Mouse (Mus musculus): ENCODE results near the gene Tmem56. TPM values are rescaled to one million over a fixed set of nuclear protein-coding genes. Genes with fewer than 3 reads are reported as not detected.

Gene Tmem56
- polyA plus RNA-seq, 1 experiment = 1.1 TPM

DNA sequence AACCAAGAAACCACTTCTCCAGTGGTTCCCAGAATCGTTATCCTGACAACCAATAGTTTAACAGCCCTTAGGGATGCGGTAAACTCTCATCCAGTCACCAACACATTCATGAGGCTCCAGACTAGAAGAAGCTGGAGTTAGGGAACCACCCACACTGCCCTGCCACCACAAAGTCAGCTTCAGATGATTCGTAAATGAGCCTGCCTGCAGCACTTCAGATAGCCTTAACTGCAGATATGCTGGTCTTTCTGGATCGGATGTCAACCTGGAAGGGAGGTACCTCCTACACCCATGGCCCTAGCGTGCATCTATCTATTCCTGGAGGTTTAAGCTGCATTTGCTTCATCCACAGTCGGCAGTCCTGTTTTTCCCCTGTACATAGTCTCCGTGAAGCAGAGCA, 60.9 kb downstream of the Tmem56 start:
- TF ChIP-seq GATA1 (IDR thresholded peaks at IDR 0.05; ENCODE audit: low read length) = no peak
- no peak for TF ChIP-seq TAL1 (IDR thresholded peaks at IDR 0.05; ENCODE audit: low read length)
- Histone ChIP-seq H3K27me3 (ENCODE audit: control insufficient read depth) (no peaks in the 10 kb centered on the region), H3K9me3 (ENCODE audit: control insufficient read depth, low read length) (no peaks in the 10 kb centered on the region), H3K36me3 (ENCODE audit: control insufficient read depth) (peaks cover 94% of the 10 kb centered on the region), H3K4me3 (replicated peaks) (no peak overlapping the region), H3K4me1 (ENCODE audit: control insufficient read depth) (peaks cover 37% of the 10 kb centered on the region)

DNA sequence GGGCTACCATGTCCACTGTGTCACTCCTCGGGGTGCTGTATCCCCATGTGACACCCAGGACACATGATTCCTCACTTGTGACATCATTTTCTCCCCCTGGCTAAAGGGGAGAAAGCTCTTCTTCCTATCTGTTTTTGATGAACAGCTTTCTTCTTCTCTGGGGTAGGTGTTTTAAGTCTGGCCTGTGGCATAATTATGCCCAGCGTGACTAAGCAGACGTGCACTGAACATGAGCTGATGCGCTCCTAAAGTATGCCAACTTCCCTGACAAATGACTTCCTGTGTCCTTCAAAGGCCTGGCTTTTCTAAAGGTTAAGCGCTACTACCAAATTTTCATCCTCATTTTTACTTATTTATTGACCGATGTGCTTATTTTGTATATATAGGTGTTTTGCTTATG, 65.9 kb downstream of the Tmem56 start:
- TF ChIP-seq TAL1 (IDR thresholded peaks at IDR 0.05; ENCODE audit: low read length) = no peak
- no peak for TF ChIP-seq GATA1 (IDR thresholded peaks at IDR 0.05; ENCODE audit: low read length)
- Histone ChIP-seq H3K4me3 (replicated peaks) (no peak overlapping the region), H3K4me1 (ENCODE audit: control insufficient read depth) (peaks cover 16% of the 10 kb centered on the region), H3K36me3 (ENCODE audit: control insufficient read depth) (peaks cover 95% of the 10 kb centered on the region), H3K27me3 (ENCODE audit: control insufficient read depth) (no peaks in the 10 kb centered on the region), H3K9me3 (ENCODE audit: control insufficient read depth, low read length) (no peaks in the 10 kb centered on the region)

DNA sequence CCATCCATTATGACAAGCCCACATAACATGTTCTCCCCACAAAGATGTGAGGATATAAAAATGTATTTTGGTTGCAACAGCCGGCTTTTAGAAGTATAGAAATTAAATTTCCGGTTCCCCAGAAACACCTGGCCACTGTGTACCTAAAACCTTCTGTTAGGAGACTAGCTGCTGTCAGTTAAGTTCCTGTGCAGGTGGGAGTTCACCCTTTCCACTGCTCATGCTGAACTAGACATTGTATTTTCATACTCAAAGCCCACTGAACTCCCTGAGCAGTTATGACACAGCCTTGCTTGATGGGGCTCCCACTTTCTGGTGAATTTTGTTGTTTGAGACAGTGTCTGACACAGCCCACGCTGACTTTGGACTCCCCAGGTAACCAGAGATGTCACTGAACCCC, 69.4 kb downstream of the Tmem56 start:
- Histone ChIP-seq H3K9me3 (ENCODE audit: control insufficient read depth, low read length) (no peaks in the 10 kb centered on the region), H3K36me3 (ENCODE audit: control insufficient read depth) (peaks cover 96% of the 10 kb centered on the region), H3K27me3 (ENCODE audit: control insufficient read depth) (no peaks in the 10 kb centered on the region), H3K4me1 (ENCODE audit: control insufficient read depth) (no peaks in the 10 kb centered on the region), H3K4me3 (replicated peaks) (no peak overlapping the region)
- no peak for TF ChIP-seq TAL1 (IDR thresholded peaks at IDR 0.05; ENCODE audit: low read length)
- TF ChIP-seq GATA1 (IDR thresholded peaks at IDR 0.05; ENCODE audit: low read length) = no peak

DNA sequence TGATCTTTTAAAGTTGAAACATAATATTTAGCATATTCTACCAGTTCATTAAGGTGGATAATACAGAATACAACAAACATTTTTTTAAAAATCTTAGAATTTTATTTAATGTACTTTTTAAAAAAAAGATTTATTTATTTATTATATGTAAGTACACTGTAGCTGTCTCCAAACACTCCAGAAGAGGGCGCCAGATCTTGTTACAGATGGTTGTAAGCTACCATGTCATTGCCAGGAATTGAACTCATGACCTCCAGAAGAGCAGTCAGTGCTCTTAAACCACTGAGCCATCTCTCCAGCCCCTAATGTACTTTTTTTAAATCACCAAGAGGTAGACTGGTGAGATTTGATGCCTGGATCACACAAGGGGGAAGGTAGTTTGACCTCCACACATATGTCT, 70.7 kb downstream of the Tmem56 start:
- Histone ChIP-seq H3K9me3 (ENCODE audit: control insufficient read depth, low read length) (no peaks in the 10 kb centered on the region), H3K36me3 (ENCODE audit: control insufficient read depth) (peaks cover 96% of the 10 kb centered on the region)
- no peak for TF ChIP-seq TAL1 (IDR thresholded peaks at IDR 0.05; ENCODE audit: low read length)
- no peak for TF ChIP-seq GATA1 (IDR thresholded peaks at IDR 0.05; ENCODE audit: low read length)

DNA sequence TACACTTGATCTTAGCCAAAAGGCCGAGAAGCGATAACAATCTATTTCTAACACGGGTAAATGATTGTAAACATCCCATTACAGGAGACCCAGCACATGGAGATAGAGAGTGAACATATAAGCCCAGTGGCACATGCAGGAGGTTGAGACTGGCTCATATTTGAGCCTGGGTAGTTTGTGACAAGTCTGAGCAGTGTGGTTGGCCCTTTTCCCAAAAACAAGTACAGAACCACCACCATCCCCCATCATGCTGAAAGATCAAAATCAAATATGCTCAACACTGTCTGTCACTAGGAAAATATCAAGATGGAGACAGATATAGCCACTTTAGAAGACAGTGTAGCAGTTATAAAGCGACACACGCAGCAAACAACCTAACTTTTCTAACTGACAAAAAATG, 73.9 kb downstream of the Tmem56 start:
- Histone ChIP-seq H3K36me3 (ENCODE audit: control insufficient read depth) (peaks cover 96% of the 10 kb centered on the region), H3K4me3 (replicated peaks) (no peak overlapping the region), H3K4me1 (ENCODE audit: control insufficient read depth) (peaks cover 4% of the 10 kb centered on the region), H3K9me3 (ENCODE audit: control insufficient read depth, low read length) (no peaks in the 10 kb centered on the region), H3K27me3 (ENCODE audit: control insufficient read depth) (no peaks in the 10 kb centered on the region)
- no peak for TF ChIP-seq GATA1 (IDR thresholded peaks at IDR 0.05; ENCODE audit: low read length)
- no peak for TF ChIP-seq TAL1 (IDR thresholded peaks at IDR 0.05; ENCODE audit: low read length)

More for the DNA sequence above, 70.7 kb downstream of the Tmem56 start:
- H3K27me3 ChIP-seq (ENCODE audit: control insufficient read depth) = no peaks in the 10 kb centered on the region
- H3K4me1 ChIP-seq (ENCODE audit: control insufficient read depth) = no peaks in the 10 kb centered on the region
- no peak overlapping the region for H3K4me3 ChIP-seq (replicated peaks)

DNA sequence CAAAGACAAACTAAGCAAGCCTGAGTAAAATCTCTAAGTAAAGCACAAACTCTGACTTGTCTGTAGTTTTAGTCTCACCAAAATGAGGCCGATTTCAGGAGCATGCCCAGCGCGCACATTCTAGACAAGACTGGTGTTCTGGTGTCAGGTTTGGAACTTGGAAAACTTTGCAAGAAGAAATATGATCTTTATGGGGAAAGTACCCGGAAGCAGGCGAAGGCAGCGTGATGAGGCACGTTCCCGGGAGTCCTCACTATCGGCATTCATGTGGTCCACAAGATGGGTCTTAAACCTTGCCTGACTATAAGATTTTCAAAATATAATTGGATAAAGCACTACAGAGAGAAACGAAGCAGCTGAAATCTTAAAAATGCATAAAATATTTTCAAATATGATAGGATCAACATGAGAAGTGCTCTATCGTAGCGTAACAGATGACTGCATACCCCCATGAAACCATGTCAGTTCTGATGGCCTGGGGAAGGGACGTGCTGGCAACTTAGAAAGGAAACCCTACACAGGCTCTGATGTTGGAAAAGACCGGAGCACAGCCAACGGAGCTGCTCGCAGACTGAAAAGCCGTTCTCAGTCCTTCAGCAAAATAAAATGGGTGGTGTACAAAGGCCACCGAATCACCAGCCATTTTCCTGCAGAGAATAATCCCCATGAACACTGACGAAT, 76.6 kb downstream of the Tmem56 start:
- Histone ChIP-seq H3K36me3 (ENCODE audit: control insufficient read depth) (peaks cover 90% of the 10 kb centered on the region), H3K4me3 (replicated peaks) (no peak overlapping the region), H3K9me3 (ENCODE audit: control insufficient read depth, low read length) (no peaks in the 10 kb centered on the region), H3K27me3 (ENCODE audit: control insufficient read depth) (no peaks in the 10 kb centered on the region), H3K4me1 (ENCODE audit: control insufficient read depth) (peaks cover 29% of the 10 kb centered on the region)
- no peak for TF ChIP-seq TAL1 (IDR thresholded peaks at IDR 0.05; ENCODE audit: low read length)
- TF ChIP-seq GATA1 (IDR thresholded peaks at IDR 0.05; ENCODE audit: low read length) = no peak

DNA sequence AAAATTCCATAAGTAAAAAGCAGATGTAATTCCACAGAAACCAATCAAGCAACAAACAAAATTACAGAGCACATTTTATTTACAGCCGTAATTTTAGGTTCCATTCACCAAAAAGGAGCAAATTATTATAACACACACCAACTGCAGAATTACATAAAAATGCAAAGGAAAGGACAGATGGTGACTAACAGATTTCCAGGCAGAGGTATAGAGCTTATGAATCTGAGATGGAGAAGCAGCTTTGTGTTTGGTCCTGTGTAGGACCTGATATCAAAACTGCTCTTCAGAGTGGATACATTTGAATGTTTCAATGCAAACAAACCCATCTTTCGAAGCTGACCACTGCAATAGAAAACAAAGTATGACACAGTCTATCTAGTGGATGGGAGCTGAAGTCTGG, 80.3 kb downstream of the Tmem56 start:
- Histone ChIP-seq H3K36me3 (ENCODE audit: control insufficient read depth) (peaks cover 58% of the 10 kb centered on the region), H3K4me3 (replicated peaks) (no peak overlapping the region), H3K27me3 (ENCODE audit: control insufficient read depth) (no peaks in the 10 kb centered on the region), H3K9me3 (ENCODE audit: control insufficient read depth, low read length) (no peaks in the 10 kb centered on the region), H3K4me1 (ENCODE audit: control insufficient read depth) (peaks cover 54% of the 10 kb centered on the region)
- TF ChIP-seq TAL1 (IDR thresholded peaks at IDR 0.05; ENCODE audit: low read length) (no peak), GATA1 (IDR thresholded peaks at IDR 0.05; ENCODE audit: low read length) (no peak)

DNA sequence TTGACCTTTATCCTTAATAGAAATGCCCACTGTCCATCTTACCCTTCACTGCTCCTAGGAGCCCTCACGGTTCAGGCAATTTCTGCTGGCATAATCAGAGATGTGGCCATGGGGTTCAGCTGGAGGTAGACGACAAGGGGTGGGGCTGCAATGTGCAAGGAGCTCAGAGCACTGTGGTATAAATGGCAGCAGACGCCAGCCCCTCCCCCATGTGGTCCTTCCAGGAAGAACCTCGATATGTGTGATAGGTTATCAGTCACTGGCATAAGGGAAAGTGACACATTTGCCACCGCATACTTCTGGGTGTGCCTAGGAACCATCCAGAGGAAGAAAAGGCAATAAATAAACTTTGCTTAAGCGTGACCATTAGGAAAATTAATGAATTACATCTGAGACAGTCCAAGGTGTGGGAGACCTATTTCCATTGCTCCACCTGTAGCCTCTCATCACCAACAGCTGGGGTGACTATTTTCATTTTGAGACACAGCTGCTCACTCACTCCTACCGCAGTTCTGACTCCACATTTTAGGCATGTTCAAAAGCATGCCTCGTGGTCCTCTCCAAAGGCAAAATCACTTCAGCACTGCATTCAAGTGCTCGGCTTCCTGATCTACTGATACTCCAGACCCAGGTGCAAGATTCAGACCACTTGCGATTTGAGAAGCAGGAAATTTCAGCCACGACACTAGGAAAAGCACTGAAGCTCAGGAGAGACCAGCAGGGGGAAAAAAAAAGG, 81.7 kb downstream of the Tmem56 start:
- no peaks in the 10 kb centered on the region for H3K27me3 ChIP-seq (ENCODE audit: control insufficient read depth)
- H3K4me3 ChIP-seq (replicated peaks) = peak overlapping the region; percentile 57
- peaks cover 54% of the 10 kb centered on the region for H3K4me1 ChIP-seq (ENCODE audit: control insufficient read depth)
- TF ChIP-seq GATA1 (IDR thresholded peaks at IDR 0.05; ENCODE audit: low read length) (peak; percentile 84), TAL1 (IDR thresholded peaks at IDR 0.05; ENCODE audit: low read length) (peak; percentile 69)
- no peaks in the 10 kb centered on the region for H3K9me3 ChIP-seq (ENCODE audit: control insufficient read depth, low read length)
- peaks cover 43% of the 10 kb centered on the region for H3K36me3 ChIP-seq (ENCODE audit: control insufficient read depth)

DNA sequence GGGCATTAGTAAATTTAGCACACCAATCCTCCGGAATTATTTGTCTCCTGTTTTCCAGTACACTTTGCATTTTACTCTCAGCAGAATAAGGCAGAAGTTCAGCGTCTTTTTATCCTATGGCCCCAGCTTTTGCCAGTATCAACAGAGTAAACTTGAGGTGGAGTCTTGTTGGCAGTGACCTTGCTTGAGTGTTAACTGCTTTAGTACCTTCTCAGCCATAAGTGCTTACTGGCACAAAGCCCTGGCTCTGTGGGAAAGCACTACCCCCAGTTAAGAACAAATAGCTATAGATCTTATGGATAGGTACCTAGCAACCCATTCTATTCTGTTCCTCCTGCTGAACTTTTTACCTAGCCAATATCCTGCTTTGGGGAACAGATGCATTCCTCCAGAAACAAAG, 93.7 kb downstream of the Tmem56 start:
- H3K27me3 ChIP-seq (ENCODE audit: control insufficient read depth) = peaks cover 11% of the 10 kb centered on the region
- peaks cover 8% of the 10 kb centered on the region for H3K4me1 ChIP-seq (ENCODE audit: control insufficient read depth)
- H3K9me3 ChIP-seq (ENCODE audit: control insufficient read depth, low read length) = no peaks in the 10 kb centered on the region
- no peaks in the 10 kb centered on the region for H3K36me3 ChIP-seq (ENCODE audit: control insufficient read depth)
- no peak for TF ChIP-seq TAL1 (IDR thresholded peaks at IDR 0.05; ENCODE audit: low read length)
- TF ChIP-seq GATA1 (IDR thresholded peaks at IDR 0.05; ENCODE audit: low read length) = no peak
- no peak overlapping the region for H3K4me3 ChIP-seq (replicated peaks)
